Mouse (Mus musculus) spleen, adult 2 months (tissue): ENCODE data around the gene Coil.

Source experiments
- CTCF ChIP-seq: fragments of 200-500 bp; IDR thresholded peaks from 2 replicates; pipeline ENCODE4 v1.5.1; 2011; ENCODE audit warnings: mild to moderate bottlenecking, inconsistent platforms; ENCODE audit not compliant: insufficient read depth, insufficient read length, insufficient replicate concordance; ENCODE audit errors: extremely low read depth
- POLR2A ChIP-seq: fragments of 200-500 bp; IDR thresholded peaks from 2 replicates; pipeline ENCODE4 v1.6.1; 2011; ENCODE audit warnings: low read depth, low read length, inconsistent platforms

DNA sequence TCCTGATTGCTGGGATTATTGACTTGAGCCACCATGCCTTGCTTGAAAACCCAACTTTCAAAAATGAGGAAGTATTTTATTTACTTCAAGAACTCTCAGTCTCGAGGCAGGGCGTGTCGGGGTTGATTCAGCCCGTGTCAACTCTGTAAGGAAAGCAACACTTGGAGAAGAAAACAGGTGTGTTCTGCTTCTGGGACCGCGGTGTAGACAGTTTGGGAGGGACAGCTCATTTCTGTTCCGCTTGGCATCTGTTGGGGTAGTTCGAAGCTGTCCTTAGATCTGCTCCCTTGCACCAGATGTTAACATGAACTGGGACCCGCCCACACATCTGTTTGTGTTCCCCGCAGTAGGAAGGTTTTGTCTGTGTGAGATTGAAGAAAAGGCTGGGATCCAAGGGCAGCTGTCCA is 57.9 kb downstream of the Coil start:
- TF ChIP-seq POLR2A (no peak), CTCF (no peak)
